Mouse (Mus musculus) heart, postnatal 14 days (tissue): Measurements from ENCODE around the gene Accsl. TPM values are rescaled to one million over a fixed set of nuclear protein-coding genes. Genes with fewer than 3 reads are reported as not detected.

Source experiments
- DNase-seq, 2 experiments: peaks; one replicate each; pipeline ENCODE4 v3.0.0; 2021 to 2022
- intact Hi-C: fragments of 180-260 bp; cut with DNase I; formaldehyde crosslinking; loops from one replicate; pipeline ENCODE4 v1.15.1; 2025
- long read RNA-seq, 2 experiments: library from polyadenylated mRNA; stranded (forward); transcript quantifications; one replicate each; pipeline ENCODE4 v2.0.0; 2021
- total RNA-seq, 2 experiments: library from RNA; stranded (reverse); gene quantifications; 2 replicates each; pipeline ENCODE4 v1.2.3; 2021

The Accsl gene
- total RNA-seq: not detected
- long read RNA-seq, experiment 1: 0 reads
- long read RNA-seq, experiment 2: 0 reads

GRCm38 (mm10) chr2:93869107-93869600 is at the start of gene Accsl:
Gene Accsl (minus strand): TSS chr2:93869157.
- intact Hi-C loops: no loop called here
- DNase-seq: no peak

- no peak for DNase-seq
- intact Hi-C loops: no loop called here
Measured at GRCm38 (mm10) chr2:93913552-93913951, 44.6 kb upstream of the Accsl start.

- intact Hi-C loops: no loop called here
Measured at GRCm38 (mm10) chr2:93911942-93912341, 43.0 kb upstream of the Accsl start.

GRCm38 (mm10) chr2:93909716-93910115 is 40.8 kb upstream of the Accsl start:
- DNase-seq: peak in 1 of 2 experiments; percentile 20
- intact Hi-C loops: loop anchor here (5.0 kb wide), 1 partner anchor 43 kb away; no protein-coding TSS in a partner anchor

More at GRCm38 (mm10) chr2:93911942-93912341, 43.0 kb upstream of the Accsl start:
- DNase-seq: peak in 1 of 2 experiments; percentile 39

GRCm38 (mm10) chr2:93907519-93908294 is 38.8 kb upstream of the Accsl start:
- intact Hi-C loops: loop anchor here (5.0 kb wide), 1 partner anchor 45 kb away; no protein-coding TSS in a partner anchor
- peak; percentile 35 to 42 for DNase-seq

- peak; percentile 41 to 59 for DNase-seq
- intact Hi-C loops: loop anchor here (5.0 kb wide), 1 partner anchor 46 kb away; no protein-coding TSS in a partner anchor
Measured at GRCm38 (mm10) chr2:93906316-93906715, 37.4 kb upstream of the Accsl start.

GRCm38 (mm10) chr2:93903415-93903814 is 34.5 kb upstream of the Accsl start:
- intact Hi-C loops: no loop called here
- DNase-seq: peak in 1 of 2 experiments; percentile 26

GRCm38 (mm10) chr2:93902680-93903305 is 33.8 kb upstream of the Accsl start:
- DNase-seq: no peak
- intact Hi-C loops: no loop called here

GRCm38 (mm10) chr2:93899397-93900380 is 30.7 kb upstream of the Accsl start:
- intact Hi-C loops: no loop called here
- no peak for DNase-seq

- peak; percentile 44 to 48 for DNase-seq
- intact Hi-C loops: no loop called here
Measured at GRCm38 (mm10) chr2:93891611-93892280, 22.8 kb upstream of the Accsl start.

GRCm38 (mm10) chr2:93890143-93890542 is 21.2 kb upstream of the Accsl start:
- DNase-seq: no peak
- intact Hi-C loops: no loop called here

- DNase-seq: no peak
- intact Hi-C loops: no loop called here
Measured at GRCm38 (mm10) chr2:93889071-93889470, 20.1 kb upstream of the Accsl start.

- no peak for DNase-seq
- intact Hi-C loops: no loop called here
Measured at GRCm38 (mm10) chr2:93888366-93888765, 19.4 kb upstream of the Accsl start.

- DNase-seq: no peak
- intact Hi-C loops: no loop called here
Measured at GRCm38 (mm10) chr2:93887273-93887672, 18.3 kb upstream of the Accsl start.

- intact Hi-C loops: no loop called here
- DNase-seq: no peak
Measured at GRCm38 (mm10) chr2:93886013-93886794, 17.2 kb upstream of the Accsl start.

- DNase-seq: no peak
- intact Hi-C loops: no loop called here
Measured at GRCm38 (mm10) chr2:93883066-93883465, 14.1 kb upstream of the Accsl start.

GRCm38 (mm10) chr2:93881640-93882367 is 12.8 kb upstream of the Accsl start:
- no peak for DNase-seq
- intact Hi-C loops: no loop called here

- intact Hi-C loops: no loop called here
- DNase-seq: no peak
Measured at GRCm38 (mm10) chr2:93880981-93881380, 12.0 kb upstream of the Accsl start.
